Mouse (Mus musculus): ENCODE results near the gene Tsacc.
"Not testable (repeated sequence)": the region's sequence is repeated elsewhere in the genome, so short reads cannot be mapped to it uniquely, and the experiment has no call there.

DNA sequence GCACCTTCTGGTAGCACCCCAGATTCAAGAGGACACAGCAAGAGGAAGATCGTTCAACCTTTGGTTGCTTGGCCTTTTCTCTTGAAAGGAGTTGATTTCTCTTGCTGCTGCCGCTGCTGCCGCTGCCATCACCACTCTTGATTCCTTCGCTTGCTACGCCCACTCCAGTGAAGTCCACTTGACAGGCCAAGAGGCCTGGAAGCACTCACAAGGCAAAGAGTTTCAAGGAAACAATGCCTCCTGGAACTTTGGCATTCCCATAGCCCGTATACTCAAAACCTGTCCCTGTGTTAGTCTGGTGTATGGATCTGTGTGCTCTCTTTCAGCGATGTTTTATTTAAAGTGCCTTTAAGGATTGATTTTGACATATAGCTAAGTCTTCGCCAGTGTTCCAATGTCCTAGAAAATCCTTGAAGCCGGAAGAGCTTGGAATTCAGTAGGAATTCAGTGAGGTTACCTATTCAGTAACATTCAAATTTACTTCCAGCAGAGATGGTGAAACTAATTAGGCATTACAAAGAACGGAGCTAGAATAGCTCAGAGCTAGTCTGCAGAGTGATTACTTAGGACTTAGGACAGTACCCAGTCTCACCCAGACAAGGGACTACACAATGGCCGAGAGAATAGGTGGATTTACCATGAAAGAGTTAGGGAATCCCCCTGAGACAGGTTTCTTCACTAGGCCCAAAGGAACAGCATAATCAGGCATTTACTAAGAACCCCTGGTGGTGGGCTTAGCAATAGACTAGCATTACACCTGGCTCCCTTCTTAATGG lies 15.5 kb downstream of the Tsacc start:
- TF ChIP-seq CTCF (IDR thresholded peaks at IDR 0.05; ENCODE audit: low read depth); EP300 (optimal IDR thresholded peaks at IDR 0.05): not testable (repeated sequence)

All from stomach, postnatal 0 days (tissue).